Mouse (Mus musculus): ENCODE measurements around the gene Bcor. TPM values are rescaled to one million over a fixed set of nuclear protein-coding genes. Genes with fewer than 3 reads are reported as not detected.
A peak's percentile ranks its signal among the peaks of the same experiment; 100 is the strongest.

Bcor gene
- polyA plus RNA-seq, 1 experiment from 2014 or later = 4.0 TPM

GRCm38 (mm10) chrX:12086674-12087510, 73.3 kb downstream of the Bcor start:
- peak overlapping the region; percentile 57 for H3K4me3 ChIP-seq (ENCODE audit: low read depth, low read length)
- WGBS (ENCODE audit: insufficient replicate concordance) = 2% methylated on average over 44 of the region's 70 CpGs
- H3K4me2 ChIP-seq (ENCODE audit: low read depth, low read length) = peak overlapping the region; percentile 84
- peak; percentile 12 for ATAC-seq
- peak overlapping the region; percentile 71 for H3K9ac ChIP-seq (replicated peaks)
- H3K27me3 ChIP-seq (ENCODE audit: insufficient read depth, low read length) = peaks cover 65% of the 10 kb centered on the region
- no peaks in the 10 kb centered on the region for H3K36me3 ChIP-seq (replicated peaks; ENCODE audit: insufficient read depth, low read length)
- TF ChIP-seq EP300 (IDR thresholded peaks at IDR 0.05; ENCODE audit: low read depth) (no peak), CTCF (IDR thresholded peaks at IDR 0.05; ENCODE audit: low read depth) (no peak)
- peaks cover 16% of the 10 kb centered on the region; the same call in 1 of the 2 replicates for H3K4me1 ChIP-seq (ENCODE audit: insufficient read depth)
- no peaks in the 10 kb centered on the region for H3K9me3 ChIP-seq (ENCODE audit: low read length)
- H3K27ac ChIP-seq (ENCODE audit: low read depth) = peak overlapping the region; percentile 91
- DNase-seq = peak; percentile 61

GRCm38 (mm10) chrX:12085949-12086348, 74.2 kb downstream of the Bcor start:
- H3K27me3 ChIP-seq (ENCODE audit: insufficient read depth, low read length) = peaks cover 68% of the 10 kb centered on the region

GRCm38 (mm10) chrX:12085290-12085689, 74.9 kb downstream of the Bcor start:
- WGBS (ENCODE audit: insufficient replicate concordance) = 29% methylated on average over 18 of the region's 18 CpGs

More at GRCm38 (mm10) chrX:12085949-12086348, 74.2 kb downstream of the Bcor start:
- Histone ChIP-seq H3K27ac (ENCODE audit: low read depth) (no peak overlapping the region; the same call in 1 of the 2 replicates), H3K4me2 (ENCODE audit: low read depth, low read length) (peak overlapping the region; percentile 84; the same call in 1 of the 2 replicates), H3K9ac (replicated peaks) (no peak overlapping the region), H3K9me3 (ENCODE audit: low read length) (no peaks in the 10 kb centered on the region), H3K4me3 (ENCODE audit: low read depth, low read length) (no peak overlapping the region), H3K4me1 (ENCODE audit: insufficient read depth) (peaks cover 16% of the 10 kb centered on the region; the same call in 1 of the 2 replicates), H3K36me3 (replicated peaks; ENCODE audit: insufficient read depth, low read length) (no peaks in the 10 kb centered on the region)
- no peak for TF ChIP-seq CTCF (IDR thresholded peaks at IDR 0.05; ENCODE audit: low read depth)
- peak; percentile 38; the same call in 1 of the 2 replicates for TF ChIP-seq EP300 (IDR thresholded peaks at IDR 0.05; ENCODE audit: low read depth)
- DNase-seq (no peak), ATAC-seq (no peak)
- 19% methylated on average over 10 of the region's 10 CpGs for WGBS (ENCODE audit: insufficient replicate concordance)

GRCm38 (mm10) chrX:12084698-12085097, 75.5 kb downstream of the Bcor start:
- no peak overlapping the region for H3K4me2 ChIP-seq (ENCODE audit: low read depth, low read length)
- H3K4me3 ChIP-seq (ENCODE audit: low read depth, low read length) = no peak overlapping the region
- peaks cover 14% of the 10 kb centered on the region; the same call in 1 of the 2 replicates for H3K4me1 ChIP-seq (ENCODE audit: insufficient read depth)
- H3K9ac ChIP-seq (replicated peaks) = no peak overlapping the region
- TF ChIP-seq EP300 (IDR thresholded peaks at IDR 0.05; ENCODE audit: low read depth) = no peak
- TF ChIP-seq CTCF (IDR thresholded peaks at IDR 0.05; ENCODE audit: low read depth) = no peak
- DNase-seq = no peak
- H3K9me3 ChIP-seq (ENCODE audit: low read length) = no peaks in the 10 kb centered on the region
- no peaks in the 10 kb centered on the region for H3K36me3 ChIP-seq (replicated peaks; ENCODE audit: insufficient read depth, low read length)
- no peak for ATAC-seq
- peaks cover 61% of the 10 kb centered on the region for H3K27me3 ChIP-seq (ENCODE audit: insufficient read depth, low read length)
- 51% methylated on average over 4 of the region's 4 CpGs for WGBS (ENCODE audit: insufficient replicate concordance)
- H3K27ac ChIP-seq (ENCODE audit: low read depth) = no peak overlapping the region

More at GRCm38 (mm10) chrX:12085290-12085689, 74.9 kb downstream of the Bcor start:
- DNase-seq (no peak), ATAC-seq (no peak)
- Histone ChIP-seq H3K9me3 (ENCODE audit: low read length) (no peaks in the 10 kb centered on the region), H3K4me1 (ENCODE audit: insufficient read depth) (peaks cover 14% of the 10 kb centered on the region; the same call in 1 of the 2 replicates), H3K27ac (ENCODE audit: low read depth) (no peak overlapping the region), H3K27me3 (ENCODE audit: insufficient read depth, low read length) (peaks cover 66% of the 10 kb centered on the region), H3K4me3 (ENCODE audit: low read depth, low read length) (no peak overlapping the region), H3K9ac (replicated peaks) (no peak overlapping the region), H3K36me3 (replicated peaks; ENCODE audit: insufficient read depth, low read length) (no peaks in the 10 kb centered on the region), H3K4me2 (ENCODE audit: low read depth, low read length) (no peak overlapping the region)
- no peak for TF ChIP-seq EP300 (IDR thresholded peaks at IDR 0.05; ENCODE audit: low read depth)
- TF ChIP-seq CTCF (IDR thresholded peaks at IDR 0.05; ENCODE audit: low read depth) = no peak

GRCm38 (mm10) chrX:12083631-12084030, 76.5 kb downstream of the Bcor start:
- DNase-seq (no peak), ATAC-seq (no peak)
- peaks cover 58% of the 10 kb centered on the region for H3K27me3 ChIP-seq (ENCODE audit: insufficient read depth, low read length)
- peaks cover 7% of the 10 kb centered on the region; the same call in 1 of the 2 replicates for H3K4me1 ChIP-seq (ENCODE audit: insufficient read depth)
- no peaks in the 10 kb centered on the region for H3K9me3 ChIP-seq (ENCODE audit: low read length)
- H3K36me3 ChIP-seq (replicated peaks; ENCODE audit: insufficient read depth, low read length) = no peaks in the 10 kb centered on the region
- H3K4me2 ChIP-seq (ENCODE audit: low read depth, low read length) = no peak overlapping the region
- TF ChIP-seq CTCF (IDR thresholded peaks at IDR 0.05; ENCODE audit: low read depth) = no peak
- no peak for TF ChIP-seq EP300 (IDR thresholded peaks at IDR 0.05; ENCODE audit: low read depth)
- H3K27ac ChIP-seq (ENCODE audit: low read depth) = no peak overlapping the region
- H3K4me3 ChIP-seq (ENCODE audit: low read depth, low read length) = no peak overlapping the region
- WGBS (ENCODE audit: insufficient replicate concordance) = 45% methylated on average over 10 of the region's 10 CpGs
- no peak overlapping the region for H3K9ac ChIP-seq (replicated peaks)

- Histone ChIP-seq H3K4me3 (ENCODE audit: low read depth, low read length) (no peak overlapping the region), H3K27me3 (ENCODE audit: insufficient read depth, low read length) (peaks cover 53% of the 10 kb centered on the region), H3K4me2 (ENCODE audit: low read depth, low read length) (no peak overlapping the region), H3K4me1 (ENCODE audit: insufficient read depth) (peaks cover 7% of the 10 kb centered on the region; the same call in 1 of the 2 replicates), H3K27ac (ENCODE audit: low read depth) (no peak overlapping the region), H3K9me3 (ENCODE audit: low read length) (no peaks in the 10 kb centered on the region), H3K36me3 (replicated peaks; ENCODE audit: insufficient read depth, low read length) (no peaks in the 10 kb centered on the region), H3K9ac (replicated peaks) (no peak overlapping the region)
- no peak for DNase-seq
- TF ChIP-seq CTCF (IDR thresholded peaks at IDR 0.05; ENCODE audit: low read depth) (no peak), EP300 (IDR thresholded peaks at IDR 0.05; ENCODE audit: low read depth) (no peak)
- no peak for ATAC-seq
- 36% methylated on average over 16 of the region's 16 CpGs for WGBS (ENCODE audit: insufficient replicate concordance)
Measured at GRCm38 (mm10) chrX:12082736-12083135, 77.4 kb downstream of the Bcor start.

Data from liver, postnatal 0 days (tissue).